In the genomic region with DNA sequence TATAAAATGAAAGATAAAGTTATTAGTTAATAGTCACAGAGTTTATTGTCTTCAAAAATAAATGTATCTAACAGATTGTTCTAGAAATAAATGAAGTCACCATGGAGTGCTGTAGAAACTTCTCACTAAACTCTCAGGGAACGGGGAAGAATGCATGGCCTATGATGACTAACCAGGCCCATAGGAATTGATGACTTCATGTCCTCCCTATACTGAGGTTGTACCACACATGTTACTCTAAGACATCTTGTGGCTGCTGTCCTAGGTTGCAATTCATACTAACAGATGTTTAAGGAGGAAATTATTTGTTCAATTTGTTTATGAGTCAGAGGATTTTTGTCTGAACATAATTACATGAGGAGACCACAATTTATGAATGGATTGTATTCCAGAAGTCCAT, we compare ENCODE assay signal across 26 mouse cellular contexts.
"Had no signal": no experiment of that assay in that cellular context is flagged by ENCODE, and none has a peak within 500 bp of the region (broad histone marks: within the 10 kb centered on the region; RNA-seq: fewer than 3 reads in every experiment).

No protein-coding gene starts in this region.

- H3K9me3 ChIP-seq: heart, embryonic 13.5 days; heart, embryonic 15.5 days; hindbrain, embryonic 13.5 days; hindbrain, embryonic 15.5 days; kidney, embryonic 15.5 days; limb, embryonic 13.5 days; limb, embryonic 15.5 days; liver, embryonic 12.5 days had no signal

- H3K9ac ChIP-seq: heart, embryonic 13.5 days; heart, embryonic 15.5 days; hindbrain, embryonic 13.5 days; hindbrain, embryonic 15.5 days; kidney, embryonic 15.5 days; limb, embryonic 13.5 days; limb, embryonic 15.5 days; liver, embryonic 12.5 days had no signal

- H3K4me3 ChIP-seq: heart, adult 2 months; heart, embryonic 13.5 days; heart, embryonic 15.5 days; hindbrain, embryonic 13.5 days; hindbrain, embryonic 15.5 days; kidney, embryonic 15.5 days; limb, embryonic 13.5 days; limb, embryonic 15.5 days; liver, embryonic 12.5 days had no signal

- ATAC-seq: hindbrain, postnatal 0 days; intestine, embryonic 16.5 days; liver, embryonic 12.5 days had no signal

- H3K36me3 ChIP-seq: heart, embryonic 13.5 days; heart, embryonic 15.5 days; hindbrain, embryonic 13.5 days; hindbrain, embryonic 15.5 days; kidney, embryonic 15.5 days; limb, embryonic 13.5 days; limb, embryonic 15.5 days; liver, embryonic 12.5 days had no signal

- DNase-seq: gastrocnemius, postnatal 14 days; gastrocnemius, postnatal 36 days; heart, adult 11 months; heart, adult 2 months; heart, postnatal 14 days; heart, postnatal 36 days; kidney, adult 11 months; kidney, adult 2 months; kidney, adult 9 months; kidney, postnatal 14 days; kidney, postnatal 36 days; layer of hippocampus, adult 9-11 months; layer of hippocampus, postnatal 36 days; left cerebral cortex, postnatal 4 days had no signal

- H3K4me2 ChIP-seq: heart, embryonic 11.5 days; heart, embryonic 13.5 days; heart, embryonic 15.5 days; hindbrain, embryonic 13.5 days; hindbrain, embryonic 15.5 days; kidney, embryonic 15.5 days; limb, embryonic 13.5 days; limb, embryonic 15.5 days; liver, embryonic 12.5 days had no signal

- H3K4me1 ChIP-seq: heart, embryonic 13.5 days; heart, embryonic 15.5 days; hindbrain, embryonic 13.5 days; hindbrain, embryonic 15.5 days; kidney, embryonic 15.5 days; limb, embryonic 13.5 days; limb, embryonic 15.5 days; liver, embryonic 12.5 days had no signal

- H3K27me3 ChIP-seq: heart, embryonic 13.5 days; heart, embryonic 15.5 days; hindbrain, embryonic 13.5 days; hindbrain, embryonic 15.5 days; kidney, embryonic 15.5 days; limb, embryonic 13.5 days; limb, embryonic 15.5 days; liver, embryonic 12.5 days had no signal

- H3K27ac ChIP-seq: heart, adult 2 months; heart, embryonic 13.5 days; heart, embryonic 15.5 days; hindbrain, embryonic 13.5 days; hindbrain, embryonic 15.5 days; hindbrain, postnatal 0 days; kidney, embryonic 15.5 days; kidney, postnatal 0 days; limb, embryonic 13.5 days; limb, embryonic 15.5 days; liver, embryonic 12.5 days had no signal
